Mouse (Mus musculus) megakaryocyte progenitor cell, adult 5-6 weeks (primary cell): ENCODE data around the gene Rsu1. TPM values are rescaled to one million over a fixed set of nuclear protein-coding genes. Genes with fewer than 3 reads are reported as not detected.

Source experiments
- ATAC-seq: replicated peaks from 2 replicates; pipeline ENCODE4 v1.8.0; 2016; ENCODE audit warnings: mild to moderate bottlenecking, moderate TSS enrichment, inconsistent platforms; ENCODE audit not compliant: poor library complexity
- total RNA-seq, 2 experiments: library from RNA; stranded (forward) in 1 of 2; stranded (reverse) in 1 of 2; fragments of 157-497, 149-512 nt in 1 of 2; fragments of 200-1000 nt in 1 of 2; gene quantifications; 2 replicates each; pipeline versions ENCODE4 v1.2.3 to v1.2.4; 2015 to 2017

The Rsu1 gene
- total RNA-seq (2015) (108 and 134 TPM in 2 replicates), total RNA-seq (2017) (144 and 157 TPM in 2 replicates)

DNA sequence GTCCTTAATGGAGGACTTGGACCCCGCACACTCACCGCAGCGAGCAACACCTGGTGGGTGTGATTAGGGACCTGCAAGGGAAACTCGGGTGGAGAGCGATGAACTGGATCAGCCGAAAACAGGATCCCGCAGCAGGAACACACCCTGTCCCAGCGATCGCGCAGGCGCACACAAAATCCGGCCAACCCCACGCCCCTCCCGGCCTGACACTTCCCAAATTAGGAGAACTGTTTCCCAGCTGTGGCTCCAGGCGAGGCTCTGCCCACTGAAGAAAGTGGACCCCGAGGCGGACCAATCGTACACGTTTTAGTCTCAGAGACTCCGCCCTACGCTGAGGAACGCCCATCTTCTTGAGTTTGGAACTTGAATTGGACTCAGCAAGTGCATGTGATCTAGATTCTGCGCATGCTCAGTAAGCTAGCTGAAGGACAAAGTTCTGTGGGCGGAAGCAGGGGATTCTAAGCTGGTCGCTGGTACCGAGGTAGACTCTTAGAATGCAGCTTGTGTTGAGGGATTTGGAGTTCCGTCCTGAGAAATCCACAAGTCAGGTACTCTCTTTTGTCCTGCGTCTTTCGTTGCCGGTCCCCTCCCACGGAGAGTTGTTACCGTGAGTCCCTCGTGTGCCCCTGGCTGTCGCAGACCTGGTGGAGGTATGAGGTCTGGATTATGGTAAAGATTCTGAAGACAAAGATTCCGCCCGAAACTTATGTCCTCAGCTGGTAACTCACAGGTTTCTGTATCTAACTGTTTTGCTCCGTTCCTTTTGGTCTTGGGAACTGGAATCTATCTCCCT lies at the start of gene Rsu1:
Gene Rsu1, minus strand, starts transcription at position 251 of the 793 bp plus-strand sequence.
- ATAC-seq = peak; percentile 85

- no peak for ATAC-seq
Observed at GRCm38 (mm10) chr2:13303376-13303775, 32.2 kb upstream of the Rsu1 start.

DNA sequence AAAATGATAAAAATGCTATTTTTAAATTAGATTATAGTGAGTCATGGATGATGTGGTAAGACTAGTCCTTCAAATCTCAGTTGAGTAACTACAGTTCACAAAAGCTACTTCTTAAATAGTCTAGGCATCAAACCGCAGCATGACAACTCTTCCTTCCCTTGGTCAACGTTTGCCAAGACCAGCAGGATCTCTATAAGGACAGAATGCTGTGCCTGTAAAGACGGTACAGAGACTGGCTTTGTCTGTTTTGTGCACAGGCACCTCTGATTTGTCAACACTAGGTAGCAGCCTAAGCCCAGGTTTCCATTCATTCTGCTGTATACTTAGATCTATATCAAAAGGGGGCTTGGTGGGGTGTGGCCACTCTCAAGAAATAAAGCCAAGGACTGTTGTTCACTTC lies 27.8 kb upstream of the Rsu1 start:
- ATAC-seq = peak; percentile 87

GRCm38 (mm10) chr2:13297733-13298132 lies 26.5 kb upstream of the Rsu1 start:
- ATAC-seq = peak; percentile 70

- ATAC-seq = peak; percentile 87
Observed at GRCm38 (mm10) chr2:13290661-13291060, 19.4 kb upstream of the Rsu1 start.

DNA sequence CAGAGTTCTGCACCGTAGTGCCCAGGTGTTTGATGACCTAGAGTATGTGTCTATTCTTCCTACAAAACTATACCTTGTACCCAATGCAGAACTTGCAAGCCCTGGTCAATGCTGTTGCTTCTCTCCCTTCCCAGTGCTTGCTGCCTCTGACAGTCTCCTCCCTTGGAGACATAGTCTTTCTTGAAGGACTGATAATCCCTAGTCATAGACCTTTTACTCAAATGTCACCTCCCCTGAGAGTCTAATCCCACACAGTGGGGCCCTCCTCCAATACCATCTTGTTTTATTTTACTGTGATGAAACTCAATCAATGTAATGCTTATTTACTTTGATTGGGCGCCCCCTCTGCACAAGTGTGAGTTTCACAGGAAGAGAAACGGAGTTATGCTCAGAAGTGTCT lies 18.9 kb upstream of the Rsu1 start:
- no peak for ATAC-seq

GRCm38 (mm10) chr2:13278114-13278862 lies 7.1 kb upstream of the Rsu1 start:
- ATAC-seq = peak; percentile 78

GRCm38 (mm10) chr2:13275874-13276273 lies 4.7 kb upstream of the Rsu1 start:
- no peak for ATAC-seq

- ATAC-seq = peak; percentile 8
Observed at GRCm38 (mm10) chr2:13270736-13271135, 479 bp downstream of the Rsu1 start.

- ATAC-seq = no peak
Observed at GRCm38 (mm10) chr2:13268681-13269293, 2.4 kb downstream of the Rsu1 start.

GRCm38 (mm10) chr2:13264875-13265274 lies 6.3 kb downstream of the Rsu1 start:
- peak; percentile 70 for ATAC-seq

GRCm38 (mm10) chr2:13263150-13263549 lies 8.1 kb downstream of the Rsu1 start:
- peak; percentile 50 for ATAC-seq

DNA sequence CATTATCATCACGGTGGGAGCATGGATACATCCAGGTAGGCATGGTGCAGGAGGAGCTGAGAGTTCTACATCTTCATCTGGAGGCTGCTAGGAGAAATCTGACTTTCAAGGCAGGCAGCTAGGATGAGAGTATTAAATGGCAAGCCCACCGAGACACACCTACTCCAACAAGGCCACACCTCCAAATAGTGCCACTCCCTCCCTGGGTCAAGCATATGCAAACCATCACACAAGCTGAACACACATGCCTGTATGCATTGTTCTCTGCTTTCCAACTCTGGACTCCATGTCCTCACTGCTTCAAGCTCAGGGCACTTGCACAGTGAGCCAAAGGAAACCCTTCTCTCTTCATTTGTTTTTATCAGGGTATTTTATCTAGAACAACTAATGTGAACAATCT lies 12.6 kb downstream of the Rsu1 start:
- ATAC-seq = no peak

DNA sequence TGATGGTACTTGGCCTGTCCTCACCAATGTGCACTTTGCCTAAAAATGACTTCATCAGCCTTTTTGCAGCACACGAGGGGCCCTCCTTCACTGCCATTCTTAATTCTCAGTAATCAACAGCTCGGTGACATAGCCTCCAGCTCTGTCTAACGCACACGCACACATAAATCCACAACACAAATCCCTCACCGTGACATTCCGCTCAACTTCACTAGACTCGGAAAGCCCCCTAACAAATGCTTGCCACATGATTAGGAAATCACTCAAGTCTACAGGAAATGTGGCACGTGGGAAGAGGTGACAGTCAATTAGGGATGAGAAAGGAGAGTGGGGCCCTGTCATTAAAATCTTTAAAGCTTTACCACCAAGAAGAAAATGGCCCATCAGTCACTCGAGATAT lies 30.5 kb downstream of the Rsu1 start:
- ATAC-seq = no peak

DNA sequence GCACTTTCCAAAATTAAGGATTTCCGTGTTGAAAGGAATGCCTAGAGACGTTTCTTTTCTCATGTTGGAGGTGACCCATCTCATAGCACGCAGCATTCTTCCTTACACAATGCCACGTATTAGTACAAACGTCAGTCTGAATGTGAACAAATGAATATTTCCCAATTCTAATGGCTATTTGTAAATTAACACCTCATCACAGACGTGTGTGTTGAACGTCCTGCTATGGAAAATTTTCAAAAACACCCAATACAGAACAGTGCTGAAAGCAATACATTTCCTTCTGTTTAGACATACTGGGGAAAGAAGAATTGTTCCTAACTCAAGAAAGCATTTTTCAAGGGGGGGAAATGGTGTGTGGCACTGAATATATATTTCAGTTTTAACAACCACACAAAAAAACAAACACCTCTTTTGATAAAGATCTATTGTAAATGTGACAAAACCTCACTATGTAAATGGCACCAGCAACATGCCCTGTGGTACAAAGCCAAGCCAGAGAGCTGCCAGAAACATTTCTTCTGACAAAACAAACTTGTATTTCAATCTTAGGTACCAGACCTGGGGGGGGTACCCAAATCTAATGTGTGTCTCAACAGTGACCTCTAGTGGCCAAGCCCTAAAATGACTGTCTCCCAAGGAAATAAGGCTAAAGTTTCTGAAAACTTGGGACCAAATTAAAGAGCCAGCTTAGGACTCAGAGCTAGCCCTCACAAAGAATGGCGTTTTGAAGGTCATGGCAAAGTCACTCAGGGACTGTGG lies 33.9 kb downstream of the Rsu1 start:
- ATAC-seq = peak; percentile 83

- ATAC-seq = no peak
Observed at GRCm38 (mm10) chr2:13235696-13236095, 35.5 kb downstream of the Rsu1 start.

GRCm38 (mm10) chr2:13234796-13235195 lies 36.4 kb downstream of the Rsu1 start:
- ATAC-seq = no peak

DNA sequence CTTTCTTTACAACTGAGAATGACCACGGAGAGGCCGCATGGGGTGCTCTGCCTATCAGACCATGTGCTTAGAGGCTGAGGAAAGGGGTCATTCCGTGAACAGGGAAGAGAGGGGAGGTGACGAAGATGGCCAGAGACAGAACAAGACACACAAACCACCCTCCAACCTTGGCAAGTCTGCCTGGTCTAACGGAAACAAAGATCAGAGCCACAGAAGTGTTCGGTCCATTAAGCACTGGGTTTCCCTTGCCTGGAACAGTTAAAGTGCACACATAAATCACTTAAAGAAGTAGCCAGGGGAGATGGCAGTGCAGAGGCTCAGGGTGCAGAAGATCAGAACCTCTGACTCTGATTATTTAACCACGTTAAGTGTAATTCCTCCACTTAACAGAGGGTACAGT lies 37.3 kb downstream of the Rsu1 start:
- no peak for ATAC-seq

DNA sequence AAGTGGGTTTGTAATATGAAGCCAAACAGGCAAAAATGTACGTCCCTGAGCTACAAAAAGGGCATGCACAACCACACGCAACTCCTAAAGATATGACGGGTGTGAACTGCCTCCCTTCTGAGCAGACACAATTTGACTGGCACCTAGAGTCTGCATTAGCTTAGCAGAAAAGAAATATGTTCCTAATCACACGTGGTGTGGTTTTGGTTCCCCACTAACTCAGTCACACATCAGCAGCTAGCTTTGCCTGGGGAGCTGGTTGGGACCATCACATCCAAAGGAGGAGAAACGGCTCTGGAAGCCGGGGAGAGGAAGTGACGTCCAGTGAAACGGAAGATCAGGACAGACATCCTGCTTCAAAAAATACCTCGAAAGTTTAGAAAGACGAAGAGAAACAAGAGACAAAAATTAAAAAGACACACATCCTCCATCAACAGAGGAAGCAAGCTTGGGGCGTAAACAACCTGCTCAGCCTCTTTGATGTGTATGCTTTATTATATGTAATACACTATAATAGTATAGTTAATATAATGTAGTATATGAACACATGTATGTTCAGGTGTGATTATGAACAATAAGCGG lies 37.9 kb downstream of the Rsu1 start:
- ATAC-seq = peak; percentile 55

DNA sequence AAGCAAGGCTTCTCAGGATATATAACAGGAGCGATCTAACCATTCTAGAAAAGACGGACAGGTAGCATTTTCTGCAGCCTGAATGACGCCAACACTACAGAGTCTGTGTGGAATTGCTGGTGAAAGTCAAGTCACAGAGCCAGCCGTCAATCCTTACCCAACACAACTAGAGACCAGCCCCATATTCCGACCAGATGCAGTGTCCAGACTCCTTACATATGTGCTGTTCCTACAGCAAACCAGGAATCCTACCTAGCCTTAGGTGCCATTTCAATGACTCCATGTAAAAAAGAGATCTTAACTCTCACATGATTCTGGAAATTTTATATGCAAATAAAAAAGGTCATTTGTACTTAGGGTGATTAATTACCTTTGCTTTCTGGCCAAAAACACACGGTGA lies 38.9 kb downstream of the Rsu1 start:
- no peak for ATAC-seq

DNA sequence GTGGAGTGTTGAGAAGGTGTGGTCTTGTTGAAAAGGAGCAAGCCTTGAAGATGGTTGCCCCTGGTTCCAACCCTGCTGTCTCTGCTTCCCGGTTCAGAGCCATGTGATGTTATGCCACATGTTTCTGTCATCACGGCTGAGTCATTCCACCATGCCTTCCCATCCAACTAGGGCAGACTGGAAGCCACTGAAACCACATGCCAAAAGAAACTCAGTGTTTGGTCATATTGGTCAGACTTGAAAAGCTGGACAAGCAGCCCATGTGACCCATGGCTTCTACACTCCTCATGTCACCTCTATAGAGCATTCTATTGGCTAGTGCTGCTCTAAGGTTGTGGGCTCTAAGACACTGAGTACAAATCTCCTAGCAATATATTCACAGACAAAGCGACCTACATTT lies 41.5 kb downstream of the Rsu1 start:
- ATAC-seq = no peak
